ENCODE assay signal across 1 mouse cellular context in the genomic region with DNA sequence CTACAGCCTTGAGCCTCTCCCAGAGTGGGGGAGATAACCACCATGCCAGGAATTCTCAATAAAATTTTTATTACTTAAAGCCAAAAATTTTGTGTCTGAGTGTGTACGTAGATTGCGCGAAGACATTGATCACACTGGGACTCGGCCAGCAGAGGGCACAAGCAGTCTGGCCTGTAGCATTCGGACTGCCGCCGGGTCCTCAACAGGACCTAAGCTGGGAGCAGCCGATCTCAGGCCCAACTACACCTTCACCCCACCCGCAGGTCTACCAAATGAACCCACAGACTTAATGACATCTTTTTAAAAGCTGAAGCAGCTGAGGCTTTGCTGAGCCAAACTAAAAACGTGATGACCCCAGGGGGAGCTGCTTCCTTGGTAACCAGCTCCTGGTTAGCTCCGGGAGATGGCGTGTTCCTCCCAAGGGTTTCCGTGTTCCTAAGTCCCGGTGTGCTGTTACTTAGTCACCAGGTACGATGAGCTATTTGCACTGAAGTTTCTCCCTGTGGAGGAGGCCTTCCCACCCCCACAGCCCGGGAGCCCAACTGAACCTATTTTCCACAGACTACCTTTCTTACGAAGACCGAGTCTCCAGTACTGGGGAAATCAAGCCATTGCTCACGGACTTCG.
TF ChIP-seq lines count a peak whose summit lies in the region.

No protein-coding gene starts in this region.

TF ChIP-seq in CH12.LX, 34 proteins besides CTCF, POLR2A, EP300 and RAD21 (continued from another document):
- TF ChIP-seq RCOR1 (conservative IDR thresholded peaks at IDR 0.05; ENCODE audit: low read depth, low read length) (no peak), MAFK (IDR thresholded peaks at IDR 0.05; ENCODE audit: insufficient replicate concordance, low read length) (no peak), TCF12 (IDR thresholded peaks at IDR 0.05; ENCODE audit: low read depth, low read length) (no peak), MXI1 (IDR thresholded peaks at IDR 0.05; ENCODE audit: low read depth, low read length) (peak; percentile 52; the same call in 1 of the 2 replicates), JUN (IDR thresholded peaks at IDR 0.05; ENCODE audit: insufficient read depth, low read depth, low read length) (no peak), MEF2A (IDR thresholded peaks at IDR 0.05; ENCODE audit: borderline replicate concordance, low read depth, low read length) (peak; percentile 38; the same call in 1 of the 2 replicates), POLR2AphosphoS2 (IDR thresholded peaks at IDR 0.05; ENCODE audit: low read depth, low read length) (no peak; the same call in 1 of the 2 replicates), SIN3A (IDR thresholded peaks at IDR 0.05; ENCODE audit: low read length) (no peak), IRF4 (IDR thresholded peaks at IDR 0.05; ENCODE audit: low read depth, low read length) (peak; percentile 55), ZKSCAN1 (IDR thresholded peaks at IDR 0.05; ENCODE audit: borderline replicate concordance, low read depth, low read length) (no peak)
